Mouse (Mus musculus) thymus, postnatal 14 days (tissue): ENCODE measurements around the gene Henmt1.

Experiments
- DNase-seq: peaks from one replicate; pipeline ENCODE4 v3.0.0; 2021

Gene Henmt1

DNA sequence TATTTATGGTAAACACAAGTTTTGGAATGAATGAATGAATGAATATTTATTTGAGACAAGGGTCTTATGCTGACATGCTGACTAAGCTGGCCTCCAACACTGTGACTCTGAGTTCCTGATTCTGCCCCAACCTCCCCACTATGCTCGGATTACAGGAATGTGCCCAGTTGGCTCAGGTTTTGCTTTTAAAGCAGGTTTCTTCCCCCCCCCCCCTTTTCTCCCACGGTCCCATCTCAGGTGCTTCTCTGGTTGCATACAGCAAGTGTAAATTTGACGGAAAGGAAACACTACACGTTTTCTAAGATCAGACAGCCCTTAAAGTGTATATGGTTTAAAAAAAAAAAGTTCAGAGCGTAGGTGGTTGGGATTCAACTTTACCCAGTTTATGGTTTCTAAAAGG lies at the start of gene Henmt1:
TSS of gene Henmt1 (plus strand) at position 301 of the 400 bp plus-strand sequence.
- DNase-seq, result no peak

DNA sequence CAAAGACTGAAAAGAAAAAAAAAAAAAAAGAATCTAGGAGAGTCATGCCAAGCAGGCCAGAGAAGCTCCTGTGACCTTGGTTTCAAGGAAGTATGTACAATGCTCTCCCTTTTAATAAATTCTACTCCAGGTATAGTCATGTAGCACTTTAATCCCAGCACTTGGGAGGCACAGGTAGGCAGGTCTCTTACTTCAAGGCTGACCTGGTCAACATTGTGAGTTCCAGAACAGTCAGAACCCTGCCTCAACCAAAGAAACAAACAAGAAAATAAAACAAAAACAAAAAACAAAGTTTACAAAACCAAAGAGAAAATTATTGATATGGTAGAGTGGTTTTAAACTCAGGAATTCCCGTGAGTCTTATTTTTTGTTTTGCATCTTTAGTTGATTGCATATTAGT lies 49.8 kb upstream of the Henmt1 start, which contains the start of gene Fndc7:
TSS of gene Fndc7 (minus strand) at position 101 of the 400 bp plus-strand sequence.
- no peak for DNase-seq

DNA sequence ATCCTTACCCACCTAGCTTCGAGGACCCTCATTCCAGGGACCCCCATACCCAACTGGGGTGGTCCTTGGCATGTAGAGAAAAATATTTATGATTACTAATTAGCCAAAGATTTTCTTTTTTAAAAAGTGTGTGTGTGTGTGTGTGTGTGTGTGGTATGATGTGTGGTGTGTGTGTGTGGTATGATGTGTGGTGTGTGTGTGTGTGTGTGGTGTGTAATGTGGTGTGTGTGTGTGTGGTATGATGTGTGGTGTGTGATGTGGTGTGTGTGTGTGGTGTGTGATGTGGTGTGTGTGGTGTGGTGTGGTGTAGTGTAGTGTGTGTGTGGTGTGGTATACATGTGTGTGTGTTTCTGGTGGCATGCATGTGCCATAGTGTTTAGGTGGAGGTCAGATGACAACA lies 47.6 kb upstream of the Henmt1 start:
- DNase-seq, result no peak

DNA sequence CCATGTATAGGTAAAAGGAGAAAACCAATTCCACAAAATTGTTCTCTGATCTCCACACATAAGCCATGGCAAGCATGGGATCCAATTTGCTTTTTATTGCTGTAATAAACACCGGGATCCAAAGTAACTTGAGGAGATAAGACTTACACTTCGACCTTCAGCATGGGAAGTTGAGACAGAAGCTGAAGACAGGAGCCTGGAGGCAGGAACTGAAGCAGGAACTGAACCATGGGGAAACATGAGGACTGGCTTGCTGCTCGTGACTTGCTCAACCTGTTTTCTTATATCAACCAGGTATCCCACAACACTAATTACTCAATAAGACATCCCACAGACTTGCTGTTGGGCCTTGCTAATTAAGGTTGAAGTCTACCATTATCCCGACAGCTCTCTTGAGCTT lies 46.8 kb upstream of the Henmt1 start:
- no peak for DNase-seq

DNA sequence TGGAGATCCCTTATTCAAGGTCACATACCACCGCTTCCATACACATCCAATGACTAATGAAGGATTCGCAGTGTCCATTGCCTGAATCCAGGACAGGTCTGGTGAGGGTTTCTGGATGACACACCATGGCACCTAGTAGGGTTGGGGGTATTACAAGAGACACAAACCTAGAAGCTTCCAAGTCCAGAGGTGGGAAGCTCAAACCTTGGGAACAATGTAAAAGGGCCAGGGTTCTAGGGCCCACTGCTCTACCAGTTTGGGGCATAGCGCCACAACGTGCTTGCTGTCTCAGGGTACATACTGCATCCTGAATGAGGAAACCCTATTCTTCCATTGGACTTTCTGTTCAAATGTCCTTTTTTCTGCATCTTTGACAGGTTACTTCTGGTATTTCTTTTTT lies 41.0 kb upstream of the Henmt1 start:
- no peak for DNase-seq

DNA sequence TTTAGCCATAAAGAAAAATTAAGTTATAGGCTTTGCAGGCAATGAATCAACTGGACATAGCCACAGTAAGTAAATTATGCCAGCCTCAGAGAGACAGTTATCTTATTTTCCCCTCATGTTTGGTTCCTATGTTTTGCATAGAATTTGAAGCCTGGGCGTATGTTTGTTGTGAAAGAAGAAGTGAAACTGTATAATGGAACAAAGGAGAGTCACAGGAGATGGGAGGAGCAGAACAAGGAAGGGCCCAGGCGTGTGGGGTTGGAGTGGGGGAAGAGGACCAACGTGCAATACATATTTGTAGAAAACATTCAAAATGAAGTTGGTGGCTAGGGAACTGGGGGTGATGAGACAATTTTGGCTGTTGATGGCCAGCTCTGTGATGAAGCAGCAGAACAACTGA lies 39.5 kb upstream of the Henmt1 start:
- no peak for DNase-seq

DNA sequence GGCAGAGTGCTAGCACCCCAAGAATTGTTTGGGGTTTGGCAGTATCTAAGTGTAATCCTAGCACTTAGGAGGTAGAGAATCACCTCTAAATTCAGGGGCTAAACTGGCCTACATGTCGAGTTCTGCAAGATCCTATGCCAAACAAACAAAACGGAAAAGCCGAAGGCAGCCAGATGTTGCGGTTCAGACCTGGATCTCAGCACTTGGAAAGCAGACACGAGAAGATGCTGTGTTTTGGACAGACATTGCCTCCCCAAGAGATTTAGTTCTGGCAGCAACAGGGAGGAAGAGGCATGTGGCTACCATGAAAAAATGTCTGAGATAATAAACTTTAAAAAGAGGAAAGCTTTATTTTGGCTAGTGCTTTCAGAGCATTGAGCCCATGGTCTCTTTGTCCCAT lies 39.0 kb upstream of the Henmt1 start:
- no peak for DNase-seq

DNA sequence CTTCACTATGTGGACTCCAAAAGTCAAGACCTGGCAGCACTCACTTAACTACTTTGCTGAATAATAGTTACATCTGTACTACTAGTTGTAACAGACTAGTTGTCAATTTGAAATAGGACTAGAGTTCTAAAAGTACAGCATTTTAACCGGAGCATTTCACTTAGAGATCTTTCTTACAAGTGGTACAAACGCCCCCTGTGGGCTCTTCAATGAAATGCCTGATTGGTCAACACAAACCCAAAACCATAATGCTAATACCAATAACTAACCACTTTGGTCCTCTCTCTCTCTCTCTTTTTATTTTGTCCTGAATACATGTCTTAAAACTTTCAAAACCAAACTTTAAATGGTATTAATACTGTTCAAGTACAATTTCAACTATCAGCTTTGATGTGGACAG lies 37.6 kb upstream of the Henmt1 start:
- no peak for DNase-seq

DNA sequence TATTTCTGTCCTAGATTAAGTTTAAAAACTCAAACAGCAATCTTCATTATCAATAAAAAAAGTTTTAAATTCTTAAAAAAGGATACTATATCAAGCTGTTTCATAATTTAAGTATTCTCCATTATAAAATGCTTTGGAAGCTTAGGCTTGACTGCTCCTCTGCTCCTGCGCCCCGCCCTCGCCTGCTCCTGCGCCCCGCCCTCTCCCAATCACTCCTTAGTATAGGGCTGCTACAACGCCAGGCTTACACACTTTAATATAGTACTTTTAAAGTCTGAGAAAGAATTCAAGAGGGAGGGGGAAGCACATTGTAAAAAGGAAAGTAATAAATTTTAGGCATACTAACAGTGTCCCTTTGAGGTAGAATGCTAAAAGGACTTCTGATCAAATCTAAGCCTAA lies 36.7 kb upstream of the Henmt1 start:
- DNase-seq, result no peak

DNA sequence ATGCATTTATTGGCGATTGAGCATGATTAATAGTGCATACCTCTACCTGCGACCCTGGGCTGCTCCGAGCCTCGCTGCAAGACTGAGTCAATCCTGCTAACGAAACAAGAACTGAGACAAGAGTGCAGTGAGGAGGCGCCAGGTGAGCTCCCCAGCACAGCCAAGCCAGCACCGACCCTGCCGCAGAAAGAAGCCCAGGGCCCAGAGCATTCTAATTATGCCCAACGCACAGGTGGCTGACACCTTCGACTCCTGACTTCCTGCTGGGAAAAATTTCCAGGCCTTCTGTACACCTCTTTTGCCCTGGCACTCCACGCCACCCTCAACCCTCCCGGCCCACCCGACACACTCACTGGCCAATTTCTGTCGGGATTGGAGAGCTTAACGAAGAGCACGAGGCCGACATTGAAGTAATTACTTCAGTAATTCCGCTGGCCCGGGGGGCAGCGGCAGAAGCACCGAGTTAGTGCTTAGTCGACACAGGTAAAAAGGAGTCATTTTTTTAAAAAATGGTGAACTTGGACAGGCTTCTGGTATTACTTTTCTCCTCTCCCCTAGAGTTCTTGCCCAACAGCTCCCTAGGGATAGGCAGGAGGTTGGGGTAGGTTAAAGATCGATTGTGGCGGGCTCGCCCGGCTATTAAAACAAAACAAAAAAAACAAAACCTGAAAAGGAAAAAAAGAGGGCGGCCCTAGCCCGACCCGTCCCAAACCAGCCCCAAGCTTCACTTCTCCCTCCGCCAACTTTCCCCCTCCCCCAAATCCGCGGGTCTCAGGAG lies 29.2 kb upstream of the Henmt1 start:
- DNase-seq, result peak; percentile 36

DNA sequence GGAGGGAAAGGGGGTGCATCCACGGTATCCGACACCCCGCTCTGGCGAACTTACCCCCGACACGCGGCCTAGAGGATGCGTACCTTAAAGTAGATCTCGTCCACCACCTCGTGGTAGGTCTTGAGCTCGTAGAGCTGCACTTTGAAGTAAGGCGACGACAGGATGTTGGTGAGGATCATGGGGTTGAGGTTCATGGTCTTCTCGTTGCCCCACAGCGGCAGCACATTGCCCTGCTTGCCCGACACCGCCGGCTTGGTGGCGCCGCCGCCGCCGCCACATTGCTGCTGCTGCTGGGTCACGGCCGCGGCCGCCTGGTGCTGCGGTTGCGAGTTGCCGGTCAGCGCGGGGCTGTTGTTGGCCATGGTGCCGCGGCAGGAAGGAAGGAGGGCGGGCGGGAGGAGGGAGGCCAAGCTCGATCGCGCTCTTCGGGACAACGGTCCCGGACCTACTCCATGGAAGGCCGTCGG lies 28.6 kb upstream of the Henmt1 start:
- DNase-seq, result peak; percentile 89

DNA sequence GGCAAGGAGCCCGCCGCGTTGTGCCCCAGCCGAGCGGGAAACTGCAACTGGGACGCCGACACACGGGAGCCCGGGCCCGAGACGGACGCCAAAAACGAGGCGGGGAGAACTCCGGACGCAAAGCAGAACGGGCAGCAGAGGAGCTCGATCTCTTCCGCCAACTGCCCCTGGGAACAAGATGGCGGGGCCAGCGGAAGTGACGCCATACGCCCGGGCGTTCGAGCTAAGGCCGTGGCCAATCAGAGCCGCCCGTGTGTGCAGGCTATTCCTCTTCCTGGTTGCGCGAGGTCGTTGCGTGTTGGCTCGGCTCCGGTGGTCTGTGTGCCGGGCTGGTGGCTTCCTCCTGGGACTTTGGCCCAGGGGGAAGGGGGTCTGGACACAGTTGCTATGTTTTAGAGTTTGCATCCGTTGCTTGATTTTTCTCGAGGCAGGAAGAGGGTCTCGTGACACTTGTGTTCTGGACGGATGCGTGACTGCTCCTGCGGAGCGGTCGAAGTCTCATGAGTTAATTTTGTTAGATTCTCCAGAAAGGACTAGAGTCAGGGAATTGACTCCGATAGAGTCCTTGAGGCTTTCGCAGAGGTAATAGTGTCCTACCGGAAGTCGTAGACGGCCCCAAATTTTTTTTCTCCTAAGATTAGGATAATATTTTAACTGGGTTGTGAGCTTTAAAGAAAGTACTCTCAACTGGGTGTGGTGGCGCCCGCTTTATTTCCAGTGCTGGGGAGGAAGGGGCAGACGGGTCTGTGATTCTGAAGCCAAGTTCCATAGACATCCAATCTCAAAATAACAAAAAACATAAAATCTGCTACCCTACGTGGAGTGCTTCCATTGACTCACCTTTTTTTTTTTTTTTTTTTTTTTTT lies 27.9 kb upstream of the Henmt1 start, which contains the start of gene Prpf38b:
TSS of gene Prpf38b (minus strand) at position 180 of the 866 bp plus-strand sequence.
- peak; percentile 96 for DNase-seq

DNA sequence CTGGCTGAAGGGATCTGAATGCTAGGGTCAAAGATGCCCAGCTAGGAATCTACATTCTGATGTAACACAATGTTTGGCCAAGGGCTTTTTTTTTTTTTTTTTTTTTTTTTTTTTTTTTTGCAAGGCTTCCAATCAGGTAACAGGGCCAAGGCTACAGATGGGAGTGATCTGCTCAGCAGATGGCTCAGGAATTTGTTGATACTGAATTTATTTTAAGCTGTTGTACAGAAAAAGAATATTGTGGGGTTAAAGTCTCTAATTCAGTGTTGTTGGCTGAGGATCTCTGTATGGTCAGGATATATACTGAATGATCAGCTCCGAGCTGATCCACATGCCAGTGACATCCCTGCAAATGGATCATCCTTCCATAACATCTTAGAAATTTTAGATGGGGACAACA lies 23.7 kb upstream of the Henmt1 start:
- DNase-seq, result no peak

DNA sequence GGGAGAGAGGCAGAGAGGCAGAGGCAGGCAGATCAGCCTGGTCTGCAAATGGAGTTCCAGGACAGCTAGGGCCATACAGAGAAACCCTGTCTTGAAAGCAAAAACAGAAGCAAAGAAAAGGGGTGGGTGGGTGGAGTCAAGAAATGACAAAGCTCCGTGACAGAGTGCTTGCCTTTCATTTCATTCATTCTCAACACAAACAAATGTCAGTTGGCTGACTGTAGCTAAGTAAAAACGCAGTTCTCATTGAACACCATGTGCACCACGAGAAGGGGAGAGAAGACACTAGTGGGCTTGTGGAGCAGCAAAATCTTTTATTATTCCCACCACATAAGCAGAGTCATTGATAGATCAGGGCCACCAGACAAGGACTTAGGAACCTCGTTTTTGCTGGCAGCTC lies 22.8 kb upstream of the Henmt1 start:
- no peak for DNase-seq

DNA sequence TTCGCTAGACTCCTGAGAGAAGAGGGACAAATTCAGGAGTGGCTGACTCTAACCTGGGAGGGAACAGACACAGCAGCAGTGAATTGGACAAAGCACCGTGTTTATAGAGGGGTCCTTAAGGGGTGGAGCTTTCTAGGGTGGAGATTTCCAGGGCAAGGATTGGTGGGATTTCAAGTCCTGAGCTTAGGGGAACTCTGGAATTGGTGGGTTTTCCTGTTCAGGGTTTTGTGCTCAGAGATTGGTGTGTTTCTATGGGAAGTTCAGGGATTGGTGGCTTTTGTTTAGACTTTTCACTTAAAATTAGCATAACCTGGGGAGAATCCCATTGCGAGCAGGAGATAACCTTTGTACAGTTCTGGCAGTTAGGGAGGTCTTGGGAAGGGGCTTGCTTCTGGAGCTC lies 21.7 kb upstream of the Henmt1 start:
- DNase-seq, result no peak

DNA sequence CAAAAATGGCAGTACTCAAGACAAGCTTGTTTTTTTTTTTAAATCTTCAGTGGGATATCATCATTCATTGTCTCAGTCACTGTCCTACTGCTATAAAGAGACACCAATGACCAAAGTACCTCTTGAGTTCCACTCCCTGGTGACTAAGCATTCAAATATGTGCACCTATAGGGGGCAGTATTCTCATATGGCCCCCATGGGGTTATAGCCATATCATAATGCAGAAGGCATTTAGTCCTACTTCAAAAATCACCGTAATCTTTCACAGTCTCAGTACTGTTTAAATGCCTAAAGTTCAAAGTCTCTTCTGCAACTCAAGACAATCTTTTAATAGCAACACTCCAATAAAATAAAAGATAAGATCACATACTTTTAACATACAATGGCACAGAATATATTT lies 20.8 kb upstream of the Henmt1 start:
- DNase-seq, result peak; percentile 36

DNA sequence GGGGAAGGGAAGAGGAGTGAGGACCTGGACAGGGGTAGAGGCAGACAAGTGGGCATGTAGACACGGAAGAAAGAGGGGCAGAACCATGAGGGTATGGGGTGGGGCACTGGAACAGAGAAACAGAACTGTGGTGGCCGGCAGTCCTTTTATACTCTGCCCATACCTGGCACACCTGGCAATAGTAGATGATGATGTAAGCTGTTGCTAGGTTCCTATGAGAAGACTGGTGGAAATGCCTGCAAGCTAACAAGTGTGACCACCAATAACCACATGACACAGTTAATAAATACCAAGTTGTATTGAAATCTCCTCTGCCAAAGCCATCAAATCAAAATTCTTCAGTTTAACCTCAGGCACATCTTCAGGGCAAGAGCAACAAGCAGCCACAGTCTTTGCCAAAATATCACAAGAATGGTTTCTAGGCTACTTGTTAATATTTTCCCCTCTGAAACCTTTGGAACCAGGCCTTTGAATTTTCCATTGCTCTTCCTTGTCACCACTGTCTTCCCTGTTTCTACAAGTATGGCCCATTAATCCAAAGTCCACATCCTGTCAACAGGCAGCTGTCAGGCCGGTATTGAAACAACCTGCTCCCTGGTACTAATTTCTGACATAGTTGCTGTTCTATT lies 19.1 kb upstream of the Henmt1 start:
- DNase-seq, result no peak

DNA sequence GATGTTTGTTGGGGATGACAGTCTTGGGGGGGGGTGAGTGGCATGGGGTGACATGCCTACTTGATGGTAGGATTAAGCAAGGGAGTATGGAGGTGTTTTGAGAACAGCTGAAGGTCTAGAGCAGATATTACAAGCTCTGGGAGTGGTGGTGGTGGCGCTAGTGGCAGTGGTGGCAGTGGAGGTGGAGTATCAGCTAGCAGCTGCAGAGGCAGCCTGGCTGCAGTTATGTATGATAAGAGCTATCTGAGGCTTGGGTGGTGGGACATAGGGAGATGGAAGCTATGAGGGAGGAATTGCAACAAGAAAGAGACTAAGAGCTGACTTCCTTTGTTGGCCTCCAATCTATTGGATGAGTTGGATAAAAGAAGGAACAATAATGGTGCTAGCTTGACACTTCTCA lies 17.9 kb upstream of the Henmt1 start:
- no peak for DNase-seq

DNA sequence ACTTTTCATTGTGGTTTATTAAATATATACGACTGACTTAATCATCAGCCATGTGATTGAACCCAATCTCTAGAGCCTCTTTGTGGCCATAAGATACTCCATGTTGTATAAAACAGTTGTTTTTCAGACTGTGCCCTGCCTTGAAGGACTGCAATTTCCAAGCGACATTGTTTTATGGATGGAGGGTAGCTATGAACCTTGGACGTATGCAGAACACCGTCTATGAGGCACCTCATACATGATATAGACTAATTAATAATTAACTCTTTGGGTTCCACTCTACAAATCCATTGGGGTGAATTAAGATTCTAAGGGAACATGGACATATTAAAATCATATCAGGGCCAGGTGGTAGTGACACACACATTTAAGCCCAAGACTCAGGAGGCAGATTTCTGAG lies 14.0 kb upstream of the Henmt1 start:
- no peak for DNase-seq

DNA sequence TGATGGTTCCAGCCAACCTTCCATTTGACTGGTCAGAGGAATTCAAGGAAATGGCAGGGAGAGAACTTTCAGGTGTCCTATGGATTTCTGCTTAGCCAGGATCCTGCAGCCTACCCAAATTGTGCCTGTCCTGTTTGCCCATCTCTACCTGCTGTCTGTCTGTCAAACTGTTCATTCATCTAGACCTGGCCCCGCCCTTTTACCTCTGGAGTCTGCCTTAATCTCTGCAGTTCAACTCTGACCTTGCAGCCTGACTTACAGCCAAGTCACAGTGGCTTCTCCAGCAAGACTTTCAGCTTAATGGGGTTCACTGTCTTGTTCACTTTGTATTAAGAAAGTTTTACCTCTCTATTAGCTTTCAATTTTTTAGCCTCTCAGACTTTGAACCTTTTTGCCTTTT lies 13.4 kb upstream of the Henmt1 start:
- DNase-seq, result no peak

DNA sequence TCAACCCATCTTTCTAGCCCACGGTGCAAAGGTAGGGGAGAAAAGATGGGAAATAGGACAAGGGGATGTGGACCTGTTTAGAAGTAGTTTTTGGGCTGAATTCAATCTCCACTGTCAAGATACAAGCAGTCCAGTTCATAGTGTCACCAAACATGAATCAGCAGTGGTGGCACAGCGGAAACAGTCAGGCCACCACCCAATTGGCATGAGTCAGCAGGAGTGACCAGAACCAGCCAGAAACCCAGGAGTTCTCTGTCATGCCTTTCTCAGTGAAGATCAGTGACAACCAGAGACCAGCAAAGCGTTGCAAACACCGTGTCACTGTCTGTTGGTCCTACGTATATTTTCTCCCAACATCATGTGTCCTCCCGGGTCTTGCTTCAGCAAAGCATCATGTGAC lies 6.1 kb upstream of the Henmt1 start:
- no peak for DNase-seq

DNA sequence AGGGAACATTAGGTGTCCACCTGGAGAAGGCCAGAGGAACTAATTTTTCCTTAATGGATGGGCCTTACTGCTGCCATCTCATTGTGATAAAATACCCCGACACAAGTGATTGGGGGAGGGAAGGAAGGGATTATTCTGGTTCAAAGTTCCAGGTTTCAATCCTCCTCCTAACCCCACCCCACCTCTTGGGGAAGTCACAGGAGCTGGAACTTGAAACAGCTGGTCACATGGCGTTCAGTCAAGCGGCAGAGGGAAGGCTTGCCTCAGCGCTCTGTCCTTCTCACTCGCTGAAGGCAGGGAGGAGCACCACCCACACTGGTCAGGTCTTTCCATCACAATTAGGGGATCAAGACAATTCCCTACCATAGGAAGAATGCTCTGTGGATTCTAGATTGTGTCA lies 982 bp upstream of the Henmt1 start:
- DNase-seq, result no peak

DNA sequence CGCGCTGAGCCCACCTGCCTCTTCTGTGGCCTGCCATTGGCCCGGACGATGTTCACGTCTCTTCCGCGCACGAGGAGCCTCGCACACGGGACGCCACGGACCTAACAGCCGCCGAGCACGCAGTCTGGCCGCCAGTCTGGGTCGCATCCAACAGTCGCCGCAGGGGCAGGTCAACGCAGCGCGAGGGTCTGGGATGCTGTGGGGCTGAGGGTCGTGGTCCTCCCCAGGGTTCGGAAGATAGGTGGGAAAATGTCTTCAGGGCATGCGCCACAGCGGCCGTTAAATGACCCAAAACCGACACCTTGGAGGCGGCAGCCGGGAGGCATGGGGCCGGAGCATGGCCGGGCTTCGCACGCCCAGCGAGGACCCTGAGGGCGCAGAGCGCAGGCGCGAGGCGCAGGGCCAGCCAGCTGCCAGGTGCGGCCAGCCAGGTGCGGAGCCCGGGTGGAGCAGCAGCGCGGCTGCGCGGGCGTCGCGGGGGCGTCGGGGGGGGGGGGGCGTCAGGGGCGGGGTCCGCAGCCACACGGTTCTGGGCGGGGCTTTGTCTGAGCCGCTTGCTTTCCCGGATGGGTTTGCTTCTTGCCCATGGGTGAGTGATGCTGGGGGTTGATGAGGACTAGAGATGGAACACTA lies 444 bp downstream of the Henmt1 start, which contains the start of gene Gm9857:
TSS of gene Gm9857 (minus strand) at position 445 of the 633 bp plus-strand sequence.
- DNase-seq, result peak; percentile 51
